9 mouse cellular contexts compared by ENCODE assay signal in the genomic region with DNA sequence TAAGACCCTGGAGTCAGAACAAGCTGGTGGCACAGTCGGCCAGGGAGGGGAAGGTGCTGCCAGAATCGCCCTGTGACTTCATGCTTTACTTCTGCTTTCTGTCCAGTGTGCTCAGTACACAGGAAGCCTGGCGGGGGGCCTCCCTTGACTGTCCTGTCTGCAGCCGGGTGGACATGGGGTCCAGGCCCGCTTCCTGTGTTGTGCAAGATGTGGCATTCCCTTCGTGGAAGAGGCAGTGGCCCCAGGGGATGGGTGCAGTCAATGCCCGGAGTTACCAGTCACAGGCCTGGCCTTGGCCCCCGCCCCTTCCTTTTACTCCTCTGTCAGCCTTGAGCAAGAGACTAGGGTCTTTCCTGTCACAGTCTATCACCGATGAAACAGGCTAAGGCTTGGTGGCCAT.
DNase-seq lines count a peak whose midpoint lies in the region; ATAC-seq and TF ChIP-seq lines count a peak whose summit lies in the region.
"Had no signal": no experiment of that assay in that cellular context is flagged by ENCODE, and none has a peak within 500 bp of the region (broad histone marks: within the 10 kb centered on the region; RNA-seq: fewer than 3 reads in every experiment).

No protein-coding gene starts in this region.

- peaks cover 15% of the 10 kb centered on the region for H3K4me1 ChIP-seq in bone marrow, adult 2 months (ENCODE audit: control insufficient read depth, insufficient read depth, low read length)

- 2% methylated on average over 9 of the region's 9 CpGs for WGBS in bone marrow, adult 2 months

- intact Hi-C loops in gastrocnemius, postnatal 14 days (cut with DNase I; ENCODE audit: low total_unique reads), result no loop called here
- intact Hi-C loops in left cerebral cortex, postnatal 14 days (cut with DNase I), result no loop called here

- ATAC-seq in monocyte, adult 5-6 weeks (replicated peaks; ENCODE audit: insufficient number of reproducible peaks, low FRiP score, low TSS enrichment, poor library complexity, severe bottlenecking), result peak; percentile 62

- peak overlapping the region; percentile 91 for H3K27ac ChIP-seq in bone marrow, adult 2 months (ENCODE audit: control insufficient read depth, insufficient read depth, low read depth, low read length, poor library complexity)

- no peak overlapping the region for H3K4me3 ChIP-seq in bone marrow, adult 2 months (replicated peaks; ENCODE audit: control insufficient read depth, low read depth, low read length)
- H3K4me3 ChIP-seq: erythroblast, embryonic 14.5 days had no signal

- peak; percentile 66 for DNase-seq in gastrocnemius, postnatal 25 days
- DNase-seq in gastrocnemius, postnatal 14 days, result no peak
- peak; percentile 63 to 77 for DNase-seq in left cerebral cortex, postnatal 14 days (ENCODE audit: low spot score in 2 of 2)
- no peak for DNase-seq in cerebellum, adult 9-10 months
- no peak for DNase-seq in cerebellum, adult 18-20 months
- DNase-seq in thymus, postnatal 25 days, result no peak

- no peak for TF ChIP-seq CTCF in bone marrow, adult 2 months (IDR thresholded peaks at IDR 0.05; ENCODE audit: control insufficient read depth, insufficient read depth, low read length)

- TF ChIP-seq POLR2A in bone marrow, adult 2 months (IDR thresholded peaks at IDR 0.05; ENCODE audit: borderline replicate concordance, control insufficient read depth, low read depth, low read length), result peak; percentile 37; the same call in 1 of the 2 replicates

Comparison
In these comparisons a context has a peak if more than half of its experiments do, and no peak if none do; other contexts are left out.
1. DNase-seq: peak in gastrocnemius, postnatal 25 days (single experiment) and left cerebral cortex, postnatal 14 days (2 of 2); none in gastrocnemius, postnatal 14 days (single experiment), cerebellum, adult 9-10 months (single experiment), cerebellum, adult 18-20 months (0 of 2) and thymus, postnatal 25 days (single experiment).